ENCODE assay signal across 16 mouse cellular contexts in genomic region chr14:55110076-55110475, GRCm38 (mm10). TPM values are rescaled to one million over a fixed set of nuclear protein-coding genes. Genes with fewer than 3 reads are reported as not detected.
A peak's percentile ranks its signal among the peaks of the same experiment; 100 is the strongest.
DNase-seq lines count a peak whose midpoint lies in the region; ATAC-seq and TF ChIP-seq lines count a peak whose summit lies in the region.
"Had no signal": no experiment of that assay in that cellular context is flagged by ENCODE, and none has a peak within 500 bp of the region (broad histone marks: within the 10 kb centered on the region; RNA-seq: fewer than 3 reads in every experiment).

No protein-coding gene starts in this region.

- no peak overlapping the region for H3K9ac ChIP-seq in embryonic facial prominence, embryonic 12.5 days
- H3K9ac ChIP-seq in midbrain, postnatal 0 days (replicated peaks; ENCODE audit: low read length, poor library complexity, severe bottlenecking): no peak overlapping the region
- H3K9ac ChIP-seq: heart, embryonic 15.5 days; limb, embryonic 15.5 days; liver, postnatal 0 days had no signal

- no peaks in the 10 kb centered on the region for H3K36me3 ChIP-seq in embryonic facial prominence, embryonic 12.5 days
- peaks cover 6% of the 10 kb centered on the region for H3K36me3 ChIP-seq in midbrain, postnatal 0 days (ENCODE audit: insufficient read depth, low read length)
- H3K36me3 ChIP-seq: heart, embryonic 15.5 days; limb, embryonic 15.5 days had no signal

- H3K4me2 ChIP-seq in embryonic facial prominence, embryonic 12.5 days (replicated peaks): 0 out of 2 replicates have a peak overlapping the region, but pooled peaks have one; percentile 25
- no peak overlapping the region for H3K4me2 ChIP-seq in midbrain, postnatal 0 days (ENCODE audit: low read depth, low read length, poor library complexity, severe bottlenecking)
- H3K4me2 ChIP-seq: heart, embryonic 15.5 days; limb, embryonic 15.5 days had no signal

- intact Hi-C loops in left cerebral cortex, adult 2 months (cut with DNase I): no loop called here

- DNase-seq in cerebellum, postnatal 25 days: peak; percentile 39 to 50
- DNase-seq in cerebellum, postnatal 4 days (ENCODE audit: low spot score in 2 of 2): no peak
- DNase-seq in left cerebral cortex, adult 2 months (ENCODE audit: extremely low spot score in 1 of 2, low spot score in 2 of 2): no peak
- DNase-seq in left cerebral cortex, adult 9 months (ENCODE audit: low spot score in 2 of 2): no peak
- no peak for DNase-seq in midbrain, postnatal 0 days (ENCODE audit: low spot score)
- DNase-seq in thymus, postnatal 0 days (ENCODE audit: low spot score): no peak
- DNase-seq in urinary bladder, postnatal 14 days (ENCODE audit: low spot score): no peak
- DNase-seq: liver, postnatal 0 days; lung, postnatal 36 days; thymus, postnatal 4 days had no signal

- TF ChIP-seq CTCF in left cerebral cortex, adult 2 months (IDR thresholded peaks at IDR 0.05): no peak
- no peak for TF ChIP-seq CTCF in midbrain, postnatal 0 days (IDR thresholded peaks at IDR 0.05)

- H3K4me3 ChIP-seq in left cerebral cortex, adult 2 months: no peak overlapping the region
- no peak overlapping the region for H3K4me3 ChIP-seq in embryonic facial prominence, embryonic 12.5 days
- no peak overlapping the region for H3K4me3 ChIP-seq in midbrain, postnatal 0 days (ENCODE audit: low read depth, low read length)
- H3K4me3 ChIP-seq: heart, embryonic 15.5 days; limb, embryonic 15.5 days had no signal

- ATAC-seq in embryonic facial prominence, embryonic 12.5 days (ENCODE audit: insufficient number of reproducible peaks, insufficient read depth, low FRiP score, low TSS enrichment): no peak
- no peak for ATAC-seq in midbrain, postnatal 0 days (ENCODE audit: low FRiP score)
- ATAC-seq: activated CD4-positive, CD25-positive, alpha-beta regulatory T cell, adult 4 months; liver, postnatal 0 days had no signal

- H3K9me3 ChIP-seq in embryonic facial prominence, embryonic 12.5 days: no peaks in the 10 kb centered on the region
- no peaks in the 10 kb centered on the region for H3K9me3 ChIP-seq in midbrain, postnatal 0 days (ENCODE audit: low read length)
- H3K9me3 ChIP-seq: heart, embryonic 15.5 days; limb, embryonic 15.5 days had no signal

- peak overlapping the region; percentile 86 for H3K27ac ChIP-seq in left cerebral cortex, adult 2 months
- no peak overlapping the region for H3K27ac ChIP-seq in embryonic facial prominence, embryonic 12.5 days
- peak overlapping the region; percentile 88; the same call in 1 of the 2 replicates for H3K27ac ChIP-seq in midbrain, postnatal 0 days (ENCODE audit: low read depth, low read length)
- H3K27ac ChIP-seq: heart, embryonic 15.5 days had no signal

- peaks cover 38% of the 10 kb centered on the region for H3K4me1 ChIP-seq in embryonic facial prominence, embryonic 12.5 days
- peaks cover 39% of the 10 kb centered on the region for H3K4me1 ChIP-seq in midbrain, postnatal 0 days (ENCODE audit: insufficient read depth, low read length)

- peaks cover 52% of the 10 kb centered on the region for H3K27me3 ChIP-seq in embryonic facial prominence, embryonic 12.5 days
- H3K27me3 ChIP-seq in midbrain, postnatal 0 days (ENCODE audit: insufficient read depth, low read length): no peaks in the 10 kb centered on the region

- 28% methylated on average over 9 of the region's 9 CpGs for WGBS in embryonic facial prominence, embryonic 12.5 days
- 41% methylated on average over 9 of the region's 9 CpGs for WGBS in midbrain, postnatal 0 days

RNA-seq across cellular contexts. Expression of gene Ap1g2, which starts 3.7 kb away (rescaled TPM):
- total RNA-seq in left cerebral cortex, adult 2 months (2021): 1 to 10 TPM; 7.7 to 9.5 TPM
- 14.8 and 17.2 TPM in 2 replicates for polyA plus RNA-seq in embryonic facial prominence, embryonic 12.5 days (2016; fragmentation: Nextera tagmentation; extraction: Ambion mirVana)
- 8.2 and 11.6 TPM in 2 replicates for total RNA-seq in midbrain, postnatal 0 days (2014; rRNA removed)
- 6.6 and 8.9 TPM in 2 replicates for polyA plus RNA-seq in midbrain, postnatal 0 days (2015; fragmentation: Nextera tagmentation; extraction: Ambion mirVana)
- 32.0 and 38.3 TPM in 2 replicates for polyA plus RNA-seq in thymus, postnatal 0 days (2015; fragmentation: Nextera tagmentation; extraction: Ambion mirVana)

RNA-seq across cellular contexts. Expression of gene Jph4, which starts 6.7 kb away (rescaled TPM):
- total RNA-seq in left cerebral cortex, adult 2 months (2021): 100 to 1,000 TPM; 300 to 347 TPM
- polyA plus RNA-seq in embryonic facial prominence, embryonic 12.5 days (2016; fragmentation: Nextera tagmentation; extraction: Ambion mirVana): 2.6 and 2.9 TPM in 2 replicates
- 158 and 182 TPM in 2 replicates for total RNA-seq in midbrain, postnatal 0 days (2014; rRNA removed)
- 41.7 and 45.1 TPM in 2 replicates for polyA plus RNA-seq in midbrain, postnatal 0 days (2015; fragmentation: Nextera tagmentation; extraction: Ambion mirVana)
- 0.09 TPM in 2 replicates for polyA plus RNA-seq in thymus, postnatal 0 days (2015; fragmentation: Nextera tagmentation; extraction: Ambion mirVana)
- total RNA-seq: granulocyte monocyte progenitor cell, adult 5-6 weeks; monocyte, adult 5-6 weeks had no signal
- polyA plus RNA-seq: activated CD4-positive, CD25-positive, alpha-beta regulatory T cell, adult 4 months; liver, postnatal 0 days had no signal

RNA-seq across cellular contexts. Expression of gene Thtpa, which starts 15.5 kb away (rescaled TPM):
- total RNA-seq in left cerebral cortex, adult 2 months (2021): 10 to 100 TPM; 18.1 to 22.8 TPM
- 22.2 and 24.2 TPM in 2 replicates for polyA plus RNA-seq in embryonic facial prominence, embryonic 12.5 days (2016; fragmentation: Nextera tagmentation; extraction: Ambion mirVana)
- 38.0 and 42.1 TPM in 2 replicates for total RNA-seq in midbrain, postnatal 0 days (2014; rRNA removed)
- 32.5 and 35.2 TPM in 2 replicates for polyA plus RNA-seq in midbrain, postnatal 0 days (2015; fragmentation: Nextera tagmentation; extraction: Ambion mirVana)
- 9.8 and 10.3 TPM in 2 replicates for polyA plus RNA-seq in thymus, postnatal 0 days (2015; fragmentation: Nextera tagmentation; extraction: Ambion mirVana)

RNA-seq across cellular contexts. Expression of gene Zfhx2, which starts 18.0 kb away (rescaled TPM):
- total RNA-seq in left cerebral cortex, adult 2 months (2021): 10 to 100 TPM; 47.0 to 61.6 TPM
- polyA plus RNA-seq in embryonic facial prominence, embryonic 12.5 days (2016; fragmentation: Nextera tagmentation; extraction: Ambion mirVana): 7.9 TPM in 2 replicates
- total RNA-seq in midbrain, postnatal 0 days (2014; rRNA removed): 16.4 and 18.6 TPM in 2 replicates
- 11.2 and 14.2 TPM in 2 replicates for polyA plus RNA-seq in midbrain, postnatal 0 days (2015; fragmentation: Nextera tagmentation; extraction: Ambion mirVana)
- 1.1 and 1.5 TPM in 2 replicates for polyA plus RNA-seq in thymus, postnatal 0 days (2015; fragmentation: Nextera tagmentation; extraction: Ambion mirVana)

Comparison
In these comparisons a context has a peak if more than half of its experiments do, and no peak if none do; other contexts are left out.
1. DNase-seq: peak in cerebellum, postnatal 25 days (2 of 2); none in cerebellum, postnatal 4 days (0 of 2), left cerebral cortex, adult 2 months (0 of 2), left cerebral cortex, adult 9 months (0 of 2), midbrain, postnatal 0 days (single experiment), thymus, postnatal 0 days (single experiment) and urinary bladder, postnatal 14 days (single experiment).
2. RNA of gene Jph4, which starts 6.7 kb away (polyA plus RNA-seq): 41.7 to 45.1 TPM in midbrain, postnatal 0 days; 2.6 to 2.9 TPM in embryonic facial prominence, embryonic 12.5 days and 0.09 TPM in thymus, postnatal 0 days; every median in the first group is over 10 times any median in the second.